Mouse (Mus musculus): ENCODE data around the gene Scnn1a. TPM values are rescaled to one million over a fixed set of nuclear protein-coding genes. Genes with fewer than 3 reads are reported as not detected.

Gene Scnn1a
- total RNA-seq, 4 experiments from 2014 or later: 0.17 to 0.19 (median 0.17) TPM

DNA sequence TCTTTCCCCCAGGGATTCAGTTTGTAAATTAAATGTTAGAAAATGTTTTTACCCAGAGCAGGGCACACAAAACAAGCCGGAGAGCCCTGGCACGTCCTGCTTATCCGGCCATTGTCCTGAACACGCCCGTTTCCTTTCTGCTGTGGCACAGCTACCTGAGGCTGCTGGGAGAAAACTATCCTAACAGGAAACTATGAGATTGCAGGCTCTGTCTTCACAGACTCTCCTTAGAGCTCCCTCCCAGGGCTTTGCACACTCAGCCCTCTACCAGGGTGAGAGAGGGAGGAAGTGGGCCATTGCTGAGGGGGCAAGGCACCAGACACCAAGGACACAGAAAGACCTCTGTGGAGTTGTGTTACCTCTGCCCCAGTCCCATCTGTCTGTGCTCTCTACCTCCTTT, 19.8 kb downstream of the Scnn1a start:
- DNase-seq (ENCODE audit: low spot score in 2 of 2): no peak

DNA sequence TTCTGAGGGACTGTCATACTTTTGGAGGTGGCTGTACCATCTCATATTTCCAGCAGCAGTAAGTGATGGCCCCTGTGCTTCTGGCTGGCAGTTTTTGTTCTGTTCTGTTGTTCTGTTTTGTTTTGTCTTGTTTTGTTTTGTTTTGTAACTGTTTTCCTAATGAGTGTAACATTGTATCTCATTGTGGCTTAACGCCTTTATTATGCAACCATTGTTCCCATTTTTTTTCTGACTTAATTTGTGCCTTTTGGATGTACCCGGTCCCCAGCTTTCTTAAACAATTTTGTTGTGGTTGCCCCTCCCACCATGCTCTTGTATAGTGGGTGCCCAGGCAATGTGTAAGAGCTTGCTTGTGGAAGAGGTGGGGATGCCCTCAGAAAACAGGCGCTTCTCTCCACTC, 21.7 kb downstream of the Scnn1a start:
- no peak for DNase-seq (ENCODE audit: low spot score in 2 of 2)

DNA sequence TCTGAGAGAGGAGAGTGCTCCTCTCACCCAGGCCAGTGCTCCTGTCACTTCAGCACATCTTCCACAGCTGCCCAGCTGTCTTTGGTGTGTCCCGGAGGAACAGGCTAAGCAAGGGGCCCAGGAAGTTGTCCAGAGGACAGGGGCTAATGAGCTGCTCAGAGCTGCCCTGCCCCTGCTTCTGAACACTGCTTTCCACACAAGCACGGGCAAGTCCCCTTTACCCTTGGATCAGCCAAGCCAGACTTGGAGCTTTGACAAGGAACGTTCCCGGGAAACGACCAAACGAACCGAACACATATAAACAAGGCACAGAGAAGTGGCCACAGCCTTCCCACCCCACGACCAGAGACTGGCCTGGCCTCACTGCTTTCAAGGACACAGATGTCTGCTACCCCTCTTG, 23.6 kb downstream of the Scnn1a start:
- no peak for DNase-seq (ENCODE audit: low spot score in 2 of 2)

DNA sequence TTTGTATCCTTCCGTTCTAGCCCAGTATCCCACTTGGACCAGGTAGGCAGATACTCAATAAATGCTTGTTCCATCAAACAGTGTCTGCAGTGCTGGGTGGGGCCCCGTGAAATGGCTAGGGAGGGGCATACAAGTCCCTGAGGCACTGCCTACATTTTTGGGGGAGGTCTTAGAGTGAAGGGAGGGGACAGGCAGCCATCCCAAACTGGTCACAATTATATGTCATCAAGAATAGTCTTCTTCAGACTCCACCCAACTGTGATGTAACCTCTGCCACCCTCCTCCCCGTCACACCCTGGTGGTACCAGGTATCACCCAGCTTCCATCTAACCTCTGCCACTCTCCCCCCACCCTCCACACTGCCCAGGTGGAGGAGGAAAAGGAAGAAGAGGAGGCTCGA, 24.4 kb downstream of the Scnn1a start:
- DNase-seq (ENCODE audit: low spot score in 2 of 2): no peak

DNA sequence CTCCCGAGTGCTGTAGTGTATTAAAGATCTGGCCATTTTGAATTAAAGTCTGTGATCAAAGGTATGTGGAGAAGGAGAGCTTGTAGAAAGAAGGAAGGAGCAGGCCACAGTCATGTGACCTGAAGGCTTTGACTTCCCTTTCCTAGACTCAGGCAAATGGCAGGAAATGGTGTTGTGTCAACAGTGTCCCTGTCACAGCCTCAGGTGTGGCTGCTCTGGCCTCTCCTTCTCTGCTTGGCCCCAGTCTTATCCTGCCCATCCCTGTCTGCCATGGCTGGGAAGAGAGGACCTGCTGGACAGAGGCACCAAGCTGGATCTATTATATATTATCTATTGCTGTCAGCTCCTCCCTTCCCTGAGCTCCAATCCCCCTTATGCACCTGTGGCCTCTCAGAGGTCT, 25.2 kb downstream of the Scnn1a start:
- DNase-seq (ENCODE audit: low spot score in 2 of 2): no peak

DNA sequence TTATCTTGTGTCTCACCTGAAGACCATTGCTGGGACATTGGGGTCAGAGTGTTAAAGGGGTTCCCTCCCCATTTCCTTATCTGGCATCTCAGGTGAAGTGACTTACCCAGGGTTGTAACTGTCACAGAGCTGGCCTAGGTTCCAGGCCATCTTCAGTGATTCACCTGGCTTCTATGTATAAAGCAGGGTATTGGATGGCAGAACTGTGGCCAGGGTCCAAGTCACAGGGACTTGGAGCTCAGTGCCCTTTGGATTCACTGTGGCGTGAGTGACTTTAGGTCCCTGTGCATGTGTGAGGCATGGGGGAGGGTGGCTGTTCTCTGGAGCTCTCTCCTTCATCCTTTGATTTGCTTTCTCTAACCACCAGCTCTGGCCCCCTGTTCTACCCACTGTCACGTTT, 25.6 kb downstream of the Scnn1a start:
- DNase-seq (ENCODE audit: low spot score in 2 of 2): no peak

DNA sequence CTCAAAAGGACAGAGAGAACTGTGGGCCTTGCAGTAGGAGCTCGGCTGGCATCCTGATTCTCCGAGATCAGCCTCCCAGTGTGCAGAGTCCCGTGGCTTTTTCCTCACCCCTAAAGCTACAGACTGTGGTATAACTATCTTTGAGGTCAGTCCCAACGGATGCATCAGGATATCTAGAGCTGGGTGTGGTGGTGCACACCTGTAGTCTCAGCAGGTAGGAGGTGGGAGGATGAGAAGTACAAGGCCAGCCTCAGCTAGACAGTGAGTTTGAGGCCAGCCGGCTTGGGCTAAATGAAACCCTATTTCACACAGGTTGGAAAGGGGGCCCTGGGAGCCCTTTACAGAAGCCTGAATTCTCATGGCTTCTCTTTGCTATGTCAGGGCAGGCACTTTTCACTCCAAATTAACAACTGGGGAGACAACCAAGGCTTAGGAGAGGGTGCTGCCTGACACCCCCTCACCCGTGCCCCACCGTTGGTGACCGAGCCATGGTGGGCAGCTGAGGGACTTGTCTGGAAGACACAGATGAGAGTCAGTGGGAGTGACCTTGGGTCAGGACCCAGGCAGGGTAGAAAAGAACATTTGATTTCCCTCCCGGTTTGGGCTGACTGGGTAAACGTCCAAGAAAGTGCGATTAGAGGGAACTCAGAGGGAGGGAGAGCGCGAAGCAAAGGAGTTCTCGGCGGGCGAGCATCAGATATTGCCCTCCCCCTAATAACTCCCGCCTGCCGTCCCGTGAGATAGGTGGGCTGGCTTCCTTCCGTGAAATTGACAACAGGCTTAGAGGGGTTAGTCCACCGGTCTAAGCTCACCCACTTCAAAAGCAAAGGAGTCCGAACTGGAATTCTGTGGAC, 28.5 kb downstream of the Scnn1a start, which contains the start of gene Tnfrsf1a:
Gene Tnfrsf1a, plus strand, starts transcription at position 642 of the 854 bp plus-strand sequence.
- no peak for DNase-seq (ENCODE audit: low spot score in 2 of 2)

DNA sequence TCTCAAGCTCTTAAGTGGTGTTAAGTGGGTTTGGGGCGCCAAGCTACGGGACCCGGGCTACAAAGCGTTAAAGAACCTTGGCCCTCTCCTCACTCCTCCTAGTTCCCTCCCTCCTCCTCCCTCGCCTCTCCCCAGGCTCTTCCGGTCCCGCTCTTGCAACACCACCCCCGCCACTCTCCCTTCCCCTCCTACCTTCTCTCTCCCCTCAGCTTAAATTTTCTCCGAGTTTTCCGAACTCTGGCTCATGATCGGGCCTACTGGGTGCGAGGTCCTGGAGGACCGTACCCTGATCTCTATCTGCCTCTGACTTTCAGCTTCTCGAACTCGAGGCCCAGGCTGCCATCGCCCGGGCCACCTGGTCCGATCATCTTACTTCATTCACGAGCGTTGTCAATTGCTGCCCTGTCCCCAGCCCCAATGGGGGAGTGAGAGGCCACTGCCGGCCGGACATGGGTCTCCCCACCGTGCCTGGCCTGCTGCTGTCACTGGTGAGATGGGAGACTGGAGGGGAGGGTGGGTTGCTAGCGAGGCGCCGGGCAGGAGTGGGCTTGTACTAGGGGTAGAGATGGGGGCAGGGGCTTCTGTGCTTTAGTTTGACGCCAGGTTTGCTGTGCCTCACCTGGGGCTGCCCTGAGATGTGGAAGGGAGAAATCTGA, 29.2 kb downstream of the Scnn1a start:
- peak in 1 of 2 experiments; percentile 58 for DNase-seq (ENCODE audit: low spot score in 2 of 2)

DNA sequence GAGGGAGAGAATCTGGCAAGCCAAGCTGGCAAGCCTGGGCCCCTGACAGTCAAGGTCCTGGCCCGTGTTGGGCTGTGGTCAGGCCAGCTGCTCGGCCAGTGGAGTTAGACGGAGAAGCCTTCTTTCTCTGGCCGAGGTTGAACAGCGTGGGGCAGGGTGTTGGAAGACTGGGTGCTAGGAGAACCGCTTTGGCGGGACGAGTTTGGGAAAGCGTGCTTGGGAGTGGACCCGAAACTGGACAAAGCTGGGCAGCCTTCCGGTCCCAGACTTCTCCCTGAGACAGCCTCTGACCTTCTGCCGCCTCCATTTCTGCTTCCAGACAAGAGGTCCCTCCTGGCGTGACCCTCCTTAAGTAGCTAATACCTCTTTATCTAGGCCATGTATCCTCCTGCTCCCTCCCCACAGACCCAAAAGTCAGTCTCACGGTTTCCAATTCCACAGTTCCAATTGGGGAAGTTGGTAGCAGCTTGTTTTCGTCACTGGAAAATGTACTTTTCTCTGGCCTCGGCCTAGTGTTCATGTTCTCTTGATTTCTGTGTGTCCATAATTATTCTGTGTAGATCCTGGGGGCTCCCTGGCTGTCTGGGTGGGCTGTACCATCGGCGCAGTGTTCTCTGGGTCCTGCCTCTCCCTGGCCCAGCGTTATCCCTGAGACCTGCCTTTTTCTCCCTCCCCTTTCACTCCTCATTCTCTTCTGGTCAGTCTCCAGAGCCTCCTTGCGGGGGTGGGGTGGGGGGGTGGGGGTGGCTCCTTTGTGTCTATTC, 30.0 kb downstream of the Scnn1a start:
- peak in 1 of 2 experiments; percentile 65 for DNase-seq (ENCODE audit: low spot score in 2 of 2)

DNA sequence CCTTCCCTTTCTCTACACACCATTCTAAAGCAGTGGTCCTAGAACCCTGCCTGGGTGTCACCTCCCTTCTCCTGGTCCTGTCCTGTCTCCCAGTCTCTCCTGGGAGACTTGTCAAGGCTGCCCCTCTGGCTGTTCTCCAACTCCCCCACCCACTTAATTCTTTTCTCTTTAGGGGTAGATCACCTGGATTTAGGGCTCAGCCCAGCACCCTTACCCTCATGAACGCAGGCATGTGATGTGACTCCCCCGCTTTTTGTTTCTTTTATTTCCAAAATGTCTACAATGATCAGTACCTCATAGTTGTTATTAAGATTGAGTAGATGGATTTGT, 30.5 kb downstream of the Scnn1a start:
- no peak for DNase-seq (ENCODE audit: low spot score in 2 of 2)

DNA sequence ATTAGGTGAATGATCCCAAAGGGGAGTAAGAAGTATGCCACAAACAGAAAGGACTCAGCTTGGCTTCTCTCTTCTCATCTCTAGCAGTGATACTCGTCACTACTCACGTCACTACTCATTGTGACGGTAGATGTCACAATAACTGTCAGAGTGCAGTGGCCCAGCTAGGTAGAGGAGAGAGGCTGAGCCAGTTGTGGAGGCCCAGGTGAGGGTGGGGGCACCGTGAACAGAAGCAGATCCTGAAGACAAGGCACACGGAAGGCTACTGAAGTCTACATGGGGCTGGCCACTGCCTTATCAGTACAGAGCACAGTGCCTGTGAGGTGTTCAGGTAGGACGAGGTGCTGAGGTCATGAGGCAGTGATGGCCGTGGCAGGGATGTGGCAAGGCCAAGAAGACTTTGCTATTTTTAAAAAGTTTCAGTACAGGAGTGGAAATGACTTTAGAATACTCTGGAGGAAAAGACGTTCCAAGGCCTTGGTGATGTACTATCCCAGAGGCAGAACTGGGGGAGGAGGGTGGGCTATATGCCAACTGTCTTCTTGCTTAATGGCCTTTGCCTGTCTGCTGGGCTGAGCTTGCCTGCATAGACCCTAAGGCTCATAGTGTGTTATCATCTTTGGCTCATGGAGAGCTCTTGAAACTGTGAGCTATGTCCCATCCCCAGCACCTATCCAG, 31.0 kb downstream of the Scnn1a start:
- DNase-seq (ENCODE audit: low spot score in 2 of 2): peak in 1 of 2 experiments; percentile 48

DNA sequence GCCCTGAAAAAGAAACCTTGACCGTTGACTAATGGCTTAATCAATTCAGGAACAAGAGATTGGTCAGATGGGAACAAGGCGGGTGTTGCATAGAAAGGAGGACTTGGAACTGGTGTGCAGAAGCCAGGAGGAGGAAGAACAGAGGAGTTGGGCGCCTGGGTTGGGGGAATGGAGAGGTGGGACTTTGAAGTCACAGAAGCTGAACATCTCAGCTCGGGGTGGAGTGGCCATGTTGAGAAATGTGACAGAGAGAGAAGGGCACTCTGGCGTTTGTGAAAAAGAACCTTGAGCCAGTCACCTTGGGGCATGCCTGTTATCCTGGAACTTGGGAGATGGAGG, 31.6 kb downstream of the Scnn1a start:
- DNase-seq (ENCODE audit: low spot score in 2 of 2): no peak

DNA sequence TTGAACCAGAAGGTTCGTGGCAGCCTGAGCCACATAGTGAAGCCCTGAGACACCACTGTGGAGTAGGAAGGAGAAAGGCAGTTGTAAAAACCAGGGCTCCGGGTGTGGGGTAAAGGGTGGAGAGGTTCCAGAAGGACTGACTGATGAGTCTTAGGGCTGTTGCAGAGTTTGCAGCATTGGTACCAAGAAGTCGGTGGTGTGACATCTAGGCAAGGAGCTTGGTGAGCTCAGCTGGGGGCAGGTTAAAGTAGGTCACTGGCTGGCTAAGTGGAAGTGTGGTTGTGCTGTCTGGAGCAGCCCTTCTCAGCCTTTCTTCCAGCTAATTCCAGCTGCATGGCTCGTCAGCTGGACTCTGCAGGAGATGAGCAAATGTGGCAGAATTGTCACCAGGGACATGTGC, 32.4 kb downstream of the Scnn1a start:
- DNase-seq (ENCODE audit: low spot score in 2 of 2): no peak

DNA sequence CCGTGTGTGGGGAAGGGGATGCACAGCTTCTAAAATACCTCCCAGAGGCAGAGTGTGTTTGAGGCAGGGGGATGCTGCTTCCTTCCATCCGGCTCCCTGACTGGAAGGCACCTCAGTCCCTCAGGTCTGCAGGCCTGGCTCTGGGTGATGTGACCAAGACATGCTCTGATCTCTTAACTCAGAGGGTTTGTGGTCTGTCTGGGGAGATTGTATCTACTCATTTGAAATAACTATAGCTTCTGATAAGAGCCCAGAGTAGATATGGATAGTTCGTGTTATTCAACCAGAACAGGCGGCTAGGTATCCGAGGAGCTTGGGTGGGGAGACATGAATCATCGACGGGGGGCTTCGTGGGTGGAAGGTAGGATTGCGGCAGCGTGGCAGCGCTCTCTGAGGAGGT, 32.8 kb downstream of the Scnn1a start:
- DNase-seq (ENCODE audit: low spot score in 2 of 2): no peak

DNA sequence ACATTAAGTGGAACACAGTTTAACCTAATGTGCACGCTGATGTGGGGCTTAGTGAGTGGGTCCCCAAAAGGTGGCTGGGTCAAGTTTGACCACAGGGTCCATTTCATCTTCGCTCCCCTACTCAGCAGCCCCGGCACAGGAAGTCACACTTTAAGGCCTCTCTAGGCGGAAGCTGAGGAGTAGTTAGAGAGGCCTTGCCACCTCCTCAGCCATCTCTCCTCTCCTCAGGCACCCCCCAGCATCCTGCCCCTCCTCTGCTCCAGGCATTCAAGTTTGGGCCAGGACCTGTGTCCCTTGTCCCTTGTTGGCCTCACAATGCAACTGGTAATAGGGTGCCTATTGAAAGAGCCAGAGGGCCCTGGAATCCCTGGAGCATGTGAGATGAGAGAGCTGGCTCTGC, 33.2 kb downstream of the Scnn1a start:
- no peak for DNase-seq (ENCODE audit: low spot score in 2 of 2)

DNA sequence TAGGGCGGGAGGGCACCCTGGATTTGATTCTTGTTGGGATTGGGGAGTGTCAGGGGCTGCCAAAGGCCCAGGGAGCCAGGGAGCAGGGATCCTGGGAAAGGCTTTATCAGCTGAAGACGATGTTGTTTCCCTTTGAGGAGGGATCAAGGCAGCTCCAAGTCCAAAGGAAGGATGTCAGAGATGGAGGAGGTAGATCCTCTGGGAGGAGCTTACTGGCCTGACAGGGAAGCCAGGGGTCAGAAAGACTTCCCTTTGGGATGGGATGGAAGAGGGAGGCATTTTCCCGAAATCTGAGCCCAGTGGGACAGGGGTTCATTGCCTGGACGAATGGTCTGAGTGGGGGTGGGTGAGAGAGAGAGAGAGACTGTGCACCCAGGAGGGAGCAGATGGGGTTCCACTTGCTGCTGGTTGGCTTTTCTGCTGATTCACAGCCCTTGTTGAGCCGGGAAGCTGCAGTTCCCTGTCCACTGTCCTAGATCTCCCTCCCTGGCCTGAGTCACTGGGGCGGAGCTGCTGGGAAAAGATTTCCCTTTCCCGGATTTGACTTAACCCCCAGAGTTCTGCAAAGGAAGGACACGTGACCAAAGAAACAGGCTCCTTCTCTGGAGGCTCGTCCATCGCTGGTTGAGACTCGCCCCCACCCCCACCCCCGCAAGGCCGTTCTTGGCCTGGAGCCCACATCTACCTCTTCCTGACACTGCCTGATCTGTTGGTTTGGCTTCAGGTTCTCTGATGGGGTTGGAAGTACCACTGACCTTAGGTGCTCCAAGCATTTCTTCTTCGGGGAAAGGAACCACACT, 34.1 kb downstream of the Scnn1a start:
- DNase-seq (ENCODE audit: low spot score in 2 of 2): peak; percentile 46 to 52

DNA sequence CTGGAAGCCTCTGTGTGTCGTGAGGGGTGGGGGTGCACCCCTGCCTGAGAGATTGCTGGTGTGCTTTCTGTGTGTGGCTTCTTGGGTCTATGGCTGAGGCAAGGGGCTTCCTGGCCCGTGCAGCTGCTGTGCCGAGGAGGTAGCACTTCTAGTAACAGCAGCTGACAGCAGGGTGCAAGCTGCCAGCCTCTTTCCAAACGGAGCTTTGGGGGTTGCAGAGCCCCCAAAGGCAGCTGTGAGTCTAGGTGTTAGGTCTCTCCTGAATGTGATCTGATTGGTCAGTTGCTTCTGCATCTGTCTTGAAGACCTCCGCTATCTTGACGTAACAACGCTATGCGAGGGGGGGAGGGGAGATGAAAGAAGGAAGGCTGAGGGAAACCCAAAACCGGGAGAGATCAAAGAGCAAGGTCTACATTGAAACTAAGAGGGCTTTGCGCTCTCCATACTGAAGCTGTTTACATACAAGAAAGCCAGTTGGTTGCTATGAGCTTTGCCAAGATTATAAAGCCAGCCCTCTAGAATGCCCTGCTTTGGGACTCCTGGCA, 34.8 kb downstream of the Scnn1a start:
- DNase-seq (ENCODE audit: low spot score in 2 of 2): no peak

DNA sequence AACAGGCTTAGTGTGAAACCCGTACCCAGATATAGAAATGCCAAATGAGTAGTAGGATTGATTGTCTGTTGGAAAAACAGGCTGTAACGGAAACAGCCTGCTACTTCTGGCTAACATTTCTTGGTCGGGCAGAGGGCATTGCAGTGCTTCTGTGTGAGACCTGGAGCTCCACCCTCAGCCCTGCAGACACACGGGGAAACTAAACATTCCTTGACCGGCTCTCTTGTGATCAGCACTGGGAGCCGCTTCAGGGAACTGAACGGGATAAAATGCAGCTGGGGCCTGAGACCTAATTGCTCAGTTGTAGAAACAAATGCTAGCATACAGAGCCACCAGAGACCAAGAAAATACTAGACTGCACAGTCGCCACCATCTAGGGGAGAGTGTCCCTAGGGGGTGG, 35.8 kb downstream of the Scnn1a start:
- no peak for DNase-seq (ENCODE audit: low spot score in 2 of 2)

DNA sequence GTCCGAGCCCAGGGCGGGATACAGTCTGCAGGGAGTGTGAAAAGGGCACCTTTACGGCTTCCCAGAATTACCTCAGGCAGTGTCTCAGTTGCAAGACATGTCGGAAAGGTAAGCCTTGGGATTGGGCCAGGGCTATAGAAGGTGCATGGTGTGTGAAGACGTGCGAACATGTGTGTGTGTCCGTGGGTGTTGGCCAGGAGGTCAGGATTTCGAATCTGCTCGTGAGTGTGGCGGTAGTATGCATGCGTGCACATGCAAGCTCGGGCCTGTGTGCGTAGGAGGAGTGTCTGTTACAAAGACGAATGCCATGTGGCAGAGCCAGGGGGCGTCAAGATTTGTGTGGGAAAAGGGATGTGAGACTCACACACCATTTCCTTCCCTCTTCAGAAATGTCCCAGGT, 36.9 kb downstream of the Scnn1a start:
- DNase-seq (ENCODE audit: low spot score in 2 of 2): no peak

DNA sequence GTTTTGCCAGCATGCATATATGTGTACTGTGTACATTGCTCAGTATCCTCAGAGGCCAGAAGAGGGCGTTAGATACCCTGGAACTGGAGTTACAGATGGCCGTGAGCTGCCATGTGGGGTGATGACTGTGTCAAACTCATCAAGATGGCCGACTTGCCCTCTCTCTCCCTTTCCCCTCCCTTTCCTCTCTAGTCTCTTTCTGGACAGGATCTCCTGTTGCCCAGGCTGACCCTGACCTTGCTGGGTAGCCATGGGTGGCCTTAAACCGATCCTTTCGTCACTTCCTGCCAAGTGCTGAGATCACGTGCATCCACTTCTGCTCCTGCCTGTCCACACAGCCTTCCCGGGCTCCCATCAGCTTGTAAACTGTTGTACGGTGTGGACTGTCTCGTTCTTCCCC, 39.5 kb downstream of the Scnn1a start:
- no peak for DNase-seq (ENCODE audit: low spot score in 2 of 2)

DNA sequence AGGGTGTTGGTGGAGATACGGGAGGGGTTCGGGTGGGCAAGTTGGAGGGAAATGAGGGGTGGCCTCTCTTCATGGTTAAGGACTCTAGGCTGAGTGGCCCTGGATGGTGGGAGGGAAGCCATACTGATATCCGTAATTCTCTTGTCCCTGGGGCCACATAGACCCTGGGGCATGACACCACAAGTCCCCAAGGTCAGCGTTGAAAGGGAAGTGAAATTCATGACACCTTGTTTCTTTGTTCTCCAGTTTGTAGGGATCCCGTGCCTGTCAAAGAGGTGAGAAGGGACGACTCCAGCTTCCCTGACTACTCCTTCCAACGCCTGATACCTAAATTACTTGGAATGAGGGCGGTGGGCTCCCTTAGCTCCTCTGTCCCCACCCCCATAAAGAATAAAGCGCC, 40.4 kb downstream of the Scnn1a start:
- no peak for DNase-seq (ENCODE audit: low spot score in 2 of 2)

All from gastrocnemius, adult 8-10 months (tissue).